Mouse (Mus musculus): ENCODE measurements at regions not wholly inside any gene's neighbourhood (a gene's known extent, or its start where the extent isn't known, plus 50 kb on each side); places are given as distances from the start of the nearest gene placed in this dataset.
A peak's percentile ranks its signal among the peaks of the same experiment; 100 is the strongest.

- H3K9me3 ChIP-seq: no peaks in the 10 kb centered on the region
- no peak for ATAC-seq (ENCODE audit: borderline replicate concordance, extremely low read depth, low FRiP score, low TSS enrichment)
- no peak overlapping the region for H3K4me3 ChIP-seq
- H3K36me3 ChIP-seq: no peaks in the 10 kb centered on the region
- no peaks in the 10 kb centered on the region for H3K4me1 ChIP-seq
- H3K27me3 ChIP-seq: no peaks in the 10 kb centered on the region
- H3K27ac ChIP-seq: no peak overlapping the region
- H3K4me2 ChIP-seq: no peak overlapping the region
- no peak overlapping the region for H3K9ac ChIP-seq
Observed at GRCm38 (mm10) chr10:98374684-98375083, 539.5 kb upstream of the Atp2b1 start.

- H3K9me3 ChIP-seq: no peaks in the 10 kb centered on the region
- no peaks in the 10 kb centered on the region for H3K27me3 ChIP-seq
- no peaks in the 10 kb centered on the region for H3K4me1 ChIP-seq
- no peak for ATAC-seq (ENCODE audit: borderline replicate concordance, extremely low read depth, low FRiP score, low TSS enrichment)
- no peak overlapping the region for H3K4me2 ChIP-seq
- no peak overlapping the region for H3K27ac ChIP-seq
- H3K9ac ChIP-seq: no peak overlapping the region
- no peak overlapping the region for H3K4me3 ChIP-seq
- H3K36me3 ChIP-seq: no peaks in the 10 kb centered on the region
Observed at GRCm38 (mm10) chr10:98388543-98388942, 525.7 kb upstream of the Atp2b1 start.

- Histone ChIP-seq H3K9me3 (no peaks in the 10 kb centered on the region), H3K4me2 (no peak overlapping the region)
- WGBS: 58% methylated on average over 1 of the region's 1 CpGs
Observed at GRCm38 (mm10) chr10:98399864-98400263, 514.3 kb upstream of the Atp2b1 start.

GRCm38 (mm10) chr10:98417807-98418743, 496.1 kb upstream of the Atp2b1 start:
- no peak overlapping the region for H3K4me2 ChIP-seq
- H3K9me3 ChIP-seq: no peaks in the 10 kb centered on the region
- no peaks in the 10 kb centered on the region for H3K4me1 ChIP-seq
- H3K36me3 ChIP-seq: no peaks in the 10 kb centered on the region
- H3K27ac ChIP-seq: no peak overlapping the region
- H3K9ac ChIP-seq: no peak overlapping the region
- ATAC-seq (ENCODE audit: borderline replicate concordance, extremely low read depth, low FRiP score, low TSS enrichment): no peak
- no peaks in the 10 kb centered on the region for H3K27me3 ChIP-seq
- no peak overlapping the region for H3K4me3 ChIP-seq
- WGBS: 49% methylated on average over 16 of the region's 17 CpGs

More at GRCm38 (mm10) chr10:98399864-98400263, 514.3 kb upstream of the Atp2b1 start:
- no peak for ATAC-seq (ENCODE audit: borderline replicate concordance, extremely low read depth, low FRiP score, low TSS enrichment)
- no peaks in the 10 kb centered on the region for H3K36me3 ChIP-seq
- no peaks in the 10 kb centered on the region for H3K4me1 ChIP-seq
- no peaks in the 10 kb centered on the region for H3K27me3 ChIP-seq
- H3K27ac ChIP-seq: no peak overlapping the region
- H3K4me3 ChIP-seq: no peak overlapping the region
- H3K9ac ChIP-seq: no peak overlapping the region

GRCm38 (mm10) chr10:98424450-98424849, 489.8 kb upstream of the Atp2b1 start:
- Histone ChIP-seq H3K36me3 (no peaks in the 10 kb centered on the region), H3K4me2 (no peak overlapping the region), H3K4me1 (no peaks in the 10 kb centered on the region), H3K27ac (no peak overlapping the region), H3K9ac (no peak overlapping the region), H3K4me3 (no peak overlapping the region), H3K27me3 (no peaks in the 10 kb centered on the region), H3K9me3 (no peaks in the 10 kb centered on the region)
- 88% methylated on average over 1 of the region's 1 CpGs for WGBS
- no peak for ATAC-seq (ENCODE audit: borderline replicate concordance, extremely low read depth, low FRiP score, low TSS enrichment)

GRCm38 (mm10) chr10:98434974-98435373, 479.2 kb upstream of the Atp2b1 start:
- no peak overlapping the region for H3K4me2 ChIP-seq
- no peak overlapping the region for H3K9ac ChIP-seq
- ATAC-seq (ENCODE audit: borderline replicate concordance, extremely low read depth, low FRiP score, low TSS enrichment): no peak
- WGBS: 94% methylated on average over 3 of the region's 3 CpGs
- no peaks in the 10 kb centered on the region for H3K36me3 ChIP-seq
- no peaks in the 10 kb centered on the region for H3K4me1 ChIP-seq
- no peak overlapping the region for H3K4me3 ChIP-seq
- H3K27ac ChIP-seq: no peak overlapping the region
- no peaks in the 10 kb centered on the region for H3K27me3 ChIP-seq
- no peaks in the 10 kb centered on the region for H3K9me3 ChIP-seq

GRCm38 (mm10) chr10:98461538-98461937, 452.7 kb upstream of the Atp2b1 start:
- H3K9ac ChIP-seq: no peak overlapping the region
- H3K36me3 ChIP-seq: no peaks in the 10 kb centered on the region
- no peaks in the 10 kb centered on the region for H3K4me1 ChIP-seq
- 87% methylated on average over 2 of the region's 2 CpGs for WGBS
- no peak overlapping the region for H3K4me2 ChIP-seq
- no peaks in the 10 kb centered on the region for H3K27me3 ChIP-seq
- H3K9me3 ChIP-seq: no peaks in the 10 kb centered on the region
- H3K4me3 ChIP-seq: no peak overlapping the region
- no peak for ATAC-seq (ENCODE audit: borderline replicate concordance, extremely low read depth, low FRiP score, low TSS enrichment)
- no peak overlapping the region for H3K27ac ChIP-seq

GRCm38 (mm10) chr10:98474581-98474980, 439.6 kb upstream of the Atp2b1 start:
- Histone ChIP-seq H3K4me1 (no peaks in the 10 kb centered on the region), H3K27ac (no peak overlapping the region), H3K9me3 (no peaks in the 10 kb centered on the region), H3K27me3 (no peaks in the 10 kb centered on the region), H3K9ac (no peak overlapping the region), H3K4me2 (no peak overlapping the region), H3K36me3 (no peaks in the 10 kb centered on the region), H3K4me3 (no peak overlapping the region)
- ATAC-seq (ENCODE audit: borderline replicate concordance, extremely low read depth, low FRiP score, low TSS enrichment): 0 out of 2 replicates have a peak, but pooled peaks have one; percentile 42
- WGBS: 46% methylated on average over 3 of the region's 3 CpGs

GRCm38 (mm10) chr10:98485751-98486681, 428.2 kb upstream of the Atp2b1 start:
- WGBS: 80% methylated on average over 20 of the region's 20 CpGs
- Histone ChIP-seq H3K36me3 (no peaks in the 10 kb centered on the region), H3K9ac (no peak overlapping the region), H3K27me3 (no peaks in the 10 kb centered on the region), H3K4me1 (no peaks in the 10 kb centered on the region), H3K27ac (no peak overlapping the region), H3K4me2 (no peak overlapping the region), H3K4me3 (no peak overlapping the region), H3K9me3 (no peaks in the 10 kb centered on the region)
- ATAC-seq (ENCODE audit: borderline replicate concordance, extremely low read depth, low FRiP score, low TSS enrichment): no peak

- 15% methylated on average over 8 of the region's 8 CpGs for WGBS
Observed at GRCm38 (mm10) chr10:98494354-98494753, 419.9 kb upstream of the Atp2b1 start.

GRCm38 (mm10) chr10:98496254-98496653, 418.0 kb upstream of the Atp2b1 start:
- H3K27ac ChIP-seq: no peak overlapping the region
- no peak overlapping the region for H3K4me3 ChIP-seq
- H3K4me1 ChIP-seq: no peaks in the 10 kb centered on the region
- H3K9ac ChIP-seq: no peak overlapping the region
- no peaks in the 10 kb centered on the region for H3K27me3 ChIP-seq
- H3K9me3 ChIP-seq: no peaks in the 10 kb centered on the region
- H3K36me3 ChIP-seq: no peaks in the 10 kb centered on the region
- no peak for ATAC-seq (ENCODE audit: borderline replicate concordance, extremely low read depth, low FRiP score, low TSS enrichment)
- H3K4me2 ChIP-seq: no peak overlapping the region
- 67% methylated on average over 4 of the region's 4 CpGs for WGBS

More at GRCm38 (mm10) chr10:98494354-98494753, 419.9 kb upstream of the Atp2b1 start:
- Histone ChIP-seq H3K27ac (no peak overlapping the region), H3K36me3 (no peaks in the 10 kb centered on the region), H3K27me3 (no peaks in the 10 kb centered on the region), H3K9ac (no peak overlapping the region), H3K9me3 (no peaks in the 10 kb centered on the region), H3K4me1 (no peaks in the 10 kb centered on the region), H3K4me2 (no peak overlapping the region), H3K4me3 (no peak overlapping the region)
- no peak for ATAC-seq (ENCODE audit: borderline replicate concordance, extremely low read depth, low FRiP score, low TSS enrichment)

GRCm38 (mm10) chr10:98500315-98500714, 413.9 kb upstream of the Atp2b1 start:
- H3K27ac ChIP-seq: no peak overlapping the region
- no peak for ATAC-seq (ENCODE audit: borderline replicate concordance, extremely low read depth, low FRiP score, low TSS enrichment)
- no peaks in the 10 kb centered on the region for H3K36me3 ChIP-seq
- no peaks in the 10 kb centered on the region for H3K4me1 ChIP-seq
- no peak overlapping the region for H3K4me2 ChIP-seq
- H3K9ac ChIP-seq: no peak overlapping the region
- 86% methylated on average over 4 of the region's 4 CpGs for WGBS
- H3K4me3 ChIP-seq: no peak overlapping the region
- H3K9me3 ChIP-seq: no peaks in the 10 kb centered on the region
- no peaks in the 10 kb centered on the region for H3K27me3 ChIP-seq

Data from lung, embryonic 15.5 days (tissue).